Mouse (Mus musculus): Measurements from ENCODE around the gene Map4k3. TPM values are rescaled to one million over a fixed set of nuclear protein-coding genes. Genes with fewer than 3 reads are reported as not detected.
"Not testable (repeated sequence)": the region's sequence is repeated elsewhere in the genome, so short reads cannot be mapped to it uniquely, and the experiment has no call there.

Map4k3 gene
- total and polyA plus RNA-seq, 2 experiments from 2014 or later = 17.3 to 60.9 TPM

DNA sequence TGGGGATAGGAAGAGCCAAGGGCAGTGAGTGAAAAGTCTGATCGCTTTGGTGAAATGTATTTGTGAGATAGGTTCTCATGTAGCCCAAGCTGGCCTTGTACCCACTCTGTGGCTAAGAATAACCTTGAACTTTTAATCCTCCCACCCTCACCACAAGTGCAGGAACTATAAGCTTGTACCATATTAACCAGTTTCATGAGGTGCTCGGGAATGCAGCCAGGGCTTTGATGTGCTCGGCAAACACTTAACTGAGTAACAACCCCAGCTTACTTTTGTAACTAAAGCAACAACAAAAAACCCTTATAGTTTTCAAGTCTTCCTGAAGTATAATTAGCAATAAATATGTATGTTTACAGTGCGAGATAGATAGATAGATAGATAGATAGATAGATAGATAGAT is 4.0 kb upstream of the Map4k3 start:
- Histone ChIP-seq H3K27me3 (ENCODE audit: insufficient read depth, low read length) (no peaks in the 10 kb centered on the region), H3K36me3 (ENCODE audit: insufficient read depth, low read length) (no peaks in the 10 kb centered on the region), H3K4me2 (ENCODE audit: low read depth, low read length, poor library complexity, severe bottlenecking) (no peak overlapping the region), H3K4me3 (ENCODE audit: low read depth, low read length) (no peak overlapping the region), H3K9me3 (ENCODE audit: low read length) (no peaks in the 10 kb centered on the region), H3K9ac (replicated peaks; ENCODE audit: low read length, poor library complexity, severe bottlenecking) (no peak overlapping the region), H3K27ac (ENCODE audit: low read depth, low read length) (no peak overlapping the region), H3K4me1 (ENCODE audit: insufficient read depth, low read length) (no peaks in the 10 kb centered on the region)
- WGBS = 90% methylated on average over 4 of the region's 4 CpGs
- ATAC-seq (ENCODE audit: low FRiP score) (no peak), DNase-seq (ENCODE audit: low spot score) (no peak)
- no peak for TF ChIP-seq CTCF (IDR thresholded peaks at IDR 0.05)

DNA sequence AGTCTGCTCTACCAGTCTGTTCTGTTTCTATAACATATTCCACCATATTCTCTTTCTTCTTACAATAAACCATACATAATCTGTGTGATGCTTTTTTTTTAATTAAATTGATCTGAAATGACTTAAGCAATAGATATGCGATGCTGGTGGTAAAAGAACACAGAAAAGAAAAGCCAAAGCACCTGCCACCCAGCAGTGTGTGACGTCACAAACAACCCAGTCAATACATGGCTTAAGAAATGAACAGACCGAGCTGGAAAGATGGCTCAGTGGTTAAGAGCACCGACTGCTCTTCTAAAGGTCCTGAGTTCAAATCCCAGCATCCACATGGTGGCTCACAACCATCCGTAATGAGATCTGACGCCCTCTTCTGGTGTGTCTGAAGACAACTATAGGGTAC is 2.0 kb upstream of the Map4k3 start:
- WGBS = 91% methylated on average over 6 of the region's 6 CpGs
- ATAC-seq (ENCODE audit: low FRiP score); H3K9me3 ChIP-seq (ENCODE audit: low read length): not testable (repeated sequence)

DNA sequence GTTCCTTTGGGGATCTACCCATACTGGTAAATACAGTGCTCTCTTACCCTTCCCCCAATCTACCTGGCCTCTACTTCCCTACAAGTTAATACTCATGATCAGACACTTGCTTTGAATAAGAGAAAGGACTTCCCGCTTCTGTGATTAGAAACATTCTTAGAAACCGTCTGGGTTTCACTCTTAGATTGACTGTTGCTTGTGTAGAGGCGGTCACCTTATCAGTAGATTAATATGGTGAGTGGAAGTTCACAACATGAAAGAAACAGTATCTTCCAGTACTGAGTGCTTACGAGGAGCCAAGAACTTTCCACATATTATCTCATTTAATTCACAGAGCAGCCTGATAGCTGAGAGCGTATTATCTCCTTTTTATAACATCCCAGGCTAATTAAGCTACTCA is 1.5 kb upstream of the Map4k3 start:
- ATAC-seq (ENCODE audit: low FRiP score) = no peak
- no peak for TF ChIP-seq CTCF (IDR thresholded peaks at IDR 0.05)
- no peak overlapping the region for H3K4me2 ChIP-seq (ENCODE audit: low read depth, low read length, poor library complexity, severe bottlenecking)
- H3K27ac ChIP-seq (ENCODE audit: low read depth, low read length) = no peak overlapping the region
- H3K9me3 ChIP-seq (ENCODE audit: low read length) = no peaks in the 10 kb centered on the region
- H3K36me3 ChIP-seq (ENCODE audit: insufficient read depth, low read length) = no peaks in the 10 kb centered on the region
- no peak for DNase-seq (ENCODE audit: low spot score)
- WGBS = 80% methylated on average over 5 of the region's 5 CpGs
- H3K4me1 ChIP-seq (ENCODE audit: insufficient read depth, low read length) = peaks cover 6% of the 10 kb centered on the region
- H3K9ac ChIP-seq (replicated peaks; ENCODE audit: low read length, poor library complexity, severe bottlenecking) = no peak overlapping the region
- H3K27me3 ChIP-seq (ENCODE audit: insufficient read depth, low read length) = no peaks in the 10 kb centered on the region
- no peak overlapping the region for H3K4me3 ChIP-seq (ENCODE audit: low read depth, low read length)

More for the DNA sequence above, 2.0 kb upstream of the Map4k3 start:
- H3K4me2 ChIP-seq (ENCODE audit: low read depth, low read length, poor library complexity, severe bottlenecking); H3K27ac ChIP-seq (ENCODE audit: low read depth, low read length); H3K9ac ChIP-seq (replicated peaks; ENCODE audit: low read length, poor library complexity, severe bottlenecking); DNase-seq (ENCODE audit: low spot score); H3K27me3 ChIP-seq (ENCODE audit: insufficient read depth, low read length); H3K4me3 ChIP-seq (ENCODE audit: low read depth, low read length); H3K36me3 ChIP-seq (ENCODE audit: insufficient read depth, low read length); H3K4me1 ChIP-seq (ENCODE audit: insufficient read depth, low read length): not testable (repeated sequence)

DNA sequence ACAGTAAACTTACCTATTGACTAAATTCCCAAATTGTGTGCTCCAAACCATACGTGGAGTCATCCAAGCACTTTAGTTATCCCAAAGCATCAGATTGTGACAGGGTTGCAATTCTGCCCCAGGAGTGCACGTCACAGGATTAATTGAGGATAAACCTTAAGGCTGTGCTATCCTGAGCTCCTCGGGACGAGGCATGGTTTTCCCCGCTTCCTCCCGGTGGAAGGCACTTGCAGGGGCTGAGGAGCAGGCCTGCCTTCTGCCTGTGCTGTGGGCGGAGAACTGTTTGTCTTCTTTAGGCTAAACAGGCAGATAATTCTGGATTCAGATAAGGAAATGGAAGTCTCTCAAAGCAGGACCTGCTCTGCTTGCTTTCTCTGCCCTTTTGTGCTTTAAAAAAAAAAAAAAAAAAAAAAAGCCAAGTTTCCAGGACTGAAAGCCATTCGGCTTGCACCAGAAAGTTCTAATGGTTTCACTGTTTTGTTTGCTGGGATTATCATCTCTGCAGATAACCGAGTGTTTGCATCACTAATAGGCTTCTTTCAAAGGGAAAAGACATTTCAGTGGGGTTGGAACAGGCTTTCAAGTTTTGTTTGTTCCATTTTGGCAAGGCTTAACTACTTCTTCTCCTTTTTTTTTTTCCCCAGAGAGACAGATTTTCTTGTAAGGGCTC is 930 bp upstream of the Map4k3 start:
- H3K4me3 ChIP-seq (ENCODE audit: low read depth, low read length) = no peak overlapping the region
- no peak for DNase-seq (ENCODE audit: low spot score)
- WGBS = 16% methylated on average over 9 of the region's 9 CpGs
- H3K9ac ChIP-seq (replicated peaks; ENCODE audit: low read length, poor library complexity, severe bottlenecking) = no peak overlapping the region
- no peak for ATAC-seq (ENCODE audit: low FRiP score)
- no peaks in the 10 kb centered on the region for H3K27me3 ChIP-seq (ENCODE audit: insufficient read depth, low read length)
- no peaks in the 10 kb centered on the region for H3K36me3 ChIP-seq (ENCODE audit: insufficient read depth, low read length)
- H3K4me1 ChIP-seq (ENCODE audit: insufficient read depth, low read length) = peaks cover 6% of the 10 kb centered on the region
- no peak overlapping the region for H3K4me2 ChIP-seq (ENCODE audit: low read depth, low read length, poor library complexity, severe bottlenecking)
- no peaks in the 10 kb centered on the region for H3K9me3 ChIP-seq (ENCODE audit: low read length)
- no peak for TF ChIP-seq CTCF (IDR thresholded peaks at IDR 0.05)
- H3K27ac ChIP-seq (ENCODE audit: low read depth, low read length) = no peak overlapping the region; the same call in 1 of the 2 replicates

DNA sequence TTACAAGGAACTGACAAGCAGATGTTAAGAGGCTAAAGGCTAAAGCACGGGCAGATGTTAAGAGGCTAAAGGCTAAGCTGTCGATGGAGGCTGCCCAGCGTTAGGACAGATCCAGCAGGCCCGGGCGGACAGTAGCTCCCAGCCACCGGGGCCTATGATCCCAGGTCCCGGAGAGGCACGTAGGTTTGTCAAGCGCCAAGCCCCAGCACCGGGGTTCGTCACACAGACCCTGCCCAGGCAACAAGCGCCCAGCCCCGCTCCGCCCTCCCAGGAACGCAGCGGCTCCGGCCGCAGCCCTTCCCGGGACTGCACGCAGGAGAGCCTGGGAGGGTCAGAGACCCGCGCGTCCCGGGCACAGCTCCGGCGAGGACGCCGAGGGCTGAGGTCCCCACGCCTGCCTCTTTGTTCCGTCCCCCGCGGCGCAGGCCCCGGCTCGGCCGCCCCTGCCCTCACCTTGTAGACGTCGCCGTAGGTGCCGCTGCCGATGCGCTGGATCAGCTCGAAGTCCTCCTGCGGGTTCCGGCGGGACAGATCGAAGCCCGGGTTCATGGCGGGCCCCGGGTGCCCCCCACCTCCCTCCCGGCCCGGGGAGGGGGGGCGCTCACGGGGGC is 839 bp downstream of the Map4k3 start:
- peaks cover 6% of the 10 kb centered on the region for H3K4me1 ChIP-seq (ENCODE audit: insufficient read depth, low read length)
- no peaks in the 10 kb centered on the region for H3K9me3 ChIP-seq (ENCODE audit: low read length)
- no peak for TF ChIP-seq CTCF (IDR thresholded peaks at IDR 0.05)
- peak overlapping the region; percentile 84 for H3K27ac ChIP-seq (ENCODE audit: low read depth, low read length)
- no peaks in the 10 kb centered on the region for H3K27me3 ChIP-seq (ENCODE audit: insufficient read depth, low read length)
- DNase-seq (ENCODE audit: low spot score) = peak; percentile 50
- WGBS = under 1% methylated on average over 49 of the region's 54 CpGs
- H3K9ac ChIP-seq (replicated peaks; ENCODE audit: low read length, poor library complexity, severe bottlenecking) = peak overlapping the region; percentile 92
- peak overlapping the region; percentile 83 for H3K4me2 ChIP-seq (ENCODE audit: low read depth, low read length, poor library complexity, severe bottlenecking)
- ATAC-seq (ENCODE audit: low FRiP score) = peak; percentile 78
- H3K36me3 ChIP-seq (ENCODE audit: insufficient read depth, low read length) = no peaks in the 10 kb centered on the region
- H3K4me3 ChIP-seq (ENCODE audit: low read depth, low read length) = peak overlapping the region; percentile 83

DNA sequence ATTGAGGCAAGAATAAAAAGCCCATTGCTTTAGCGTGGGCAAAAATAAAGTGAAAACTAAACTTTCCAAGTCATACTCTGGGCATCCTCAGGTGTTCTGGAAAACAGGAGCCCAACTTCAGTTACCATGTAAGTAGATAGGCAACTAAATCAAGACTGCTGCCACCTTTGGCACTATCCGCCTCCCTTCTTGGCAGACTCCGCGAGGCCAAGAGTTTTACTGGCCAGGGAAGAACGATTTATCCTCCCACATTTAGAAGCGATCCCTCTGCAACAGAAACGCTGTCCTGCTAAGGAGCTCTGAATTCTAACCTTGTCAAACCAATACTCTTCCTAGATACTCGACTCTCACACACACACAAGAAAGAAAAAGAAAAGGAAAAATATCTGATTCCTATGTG is 1.5 kb downstream of the Map4k3 start:
- Histone ChIP-seq H3K27me3 (ENCODE audit: insufficient read depth, low read length) (no peaks in the 10 kb centered on the region), H3K4me3 (ENCODE audit: low read depth, low read length) (peak overlapping the region; percentile 83), H3K36me3 (ENCODE audit: insufficient read depth, low read length) (no peaks in the 10 kb centered on the region), H3K4me1 (ENCODE audit: insufficient read depth, low read length) (peaks cover 6% of the 10 kb centered on the region), H3K27ac (ENCODE audit: low read depth, low read length) (no peak overlapping the region), H3K9ac (replicated peaks; ENCODE audit: low read length, poor library complexity, severe bottlenecking) (peak overlapping the region; percentile 92; the same call in 1 of the 2 replicates), H3K4me2 (ENCODE audit: low read depth, low read length, poor library complexity, severe bottlenecking) (peak overlapping the region; percentile 83), H3K9me3 (ENCODE audit: low read length) (no peaks in the 10 kb centered on the region)
- ATAC-seq (ENCODE audit: low FRiP score) (no peak), DNase-seq (ENCODE audit: low spot score) (peak; percentile 41)
- no peak for TF ChIP-seq CTCF (IDR thresholded peaks at IDR 0.05)
- 11% methylated on average over 8 of the region's 8 CpGs for WGBS

Data from midbrain, postnatal 0 days (tissue).